Mouse (Mus musculus) embryonic facial prominence, embryonic 15.5 days (tissue): ENCODE data around the gene Mau2. TPM values are rescaled to one million over a fixed set of nuclear protein-coding genes. Genes with fewer than 3 reads are reported as not detected.

Experiments used
- ATAC-seq: fragments of 200-750 bp; cut with Nextera tagmentation; 2 replicates; pipeline ENCODE4 v1.8.0; 2017; ENCODE audit warnings: low read depth, moderate TSS enrichment; ENCODE audit not compliant: insufficient number of reproducible peaks, low FRiP score, low TSS enrichment
- H3K27ac ChIP-seq: fragments of 300-500 bp; sonication (generic); replicated peaks from 2 replicates; pipeline ENCODE4 v1.5.1; 2015; ENCODE audit warnings: mild to moderate bottlenecking, inconsistent platforms
- H3K27me3 ChIP-seq: fragments of 300-500 bp; sonication (generic); 2 replicates; pipeline ENCODE4 v1.6.1; 2015; ENCODE audit warnings: inconsistent platforms
- H3K36me3 ChIP-seq: fragments of 300-500 bp; sonication (generic); 2 replicates; pipeline ENCODE4 v1.6.1; 2015; ENCODE audit warnings: mild to moderate bottlenecking, inconsistent platforms
- H3K4me1 ChIP-seq: fragments of 300-500 bp; sonication (generic); 2 replicates; pipeline ENCODE4 v1.6.1; 2015; ENCODE audit warnings: inconsistent platforms
- H3K4me2 ChIP-seq: fragments of 300-500 bp; sonication (generic); replicated peaks from 2 replicates; pipeline ENCODE4 v1.6.1; 2015; ENCODE audit warnings: mild to moderate bottlenecking, inconsistent platforms
- H3K4me3 ChIP-seq: fragments of 300-500 bp; sonication (generic); replicated peaks from 2 replicates; pipeline ENCODE4 v1.5.1; 2015; ENCODE audit warnings: mild to moderate bottlenecking, inconsistent platforms
- H3K9ac ChIP-seq: fragments of 300-500 bp; sonication (generic); 2 replicates; pipeline ENCODE4 v1.6.1; 2015; ENCODE audit warnings: inconsistent platforms
- H3K9me3 ChIP-seq: fragments of 300-500 bp; sonication (generic); replicated peaks from 2 replicates; pipeline ENCODE4 v1.6.1; 2016; ENCODE audit warnings: inconsistent platforms
- WGBS: fragments of 180-500 bp; shearing (Covaris S2); methylation state at CpG from one replicate; pipeline ENCODE4 v1.1.7; 2015; 5-methylcytosine and 5-hydroxymethylcytosine counted together
- polyA plus RNA-seq: library from polyadenylated mRNA; unstranded; fragments of >200 nt; fragmentation: Nextera tagmentation; extraction: Ambion mirVana; gene quantifications from 2 replicates; pipeline ENCODE4 v1.2.1, GENCODE M21; 2015

Mau2 gene
- polyA plus RNA-seq, 1 experiment from 2014 or later, result 61.3 TPM

DNA sequence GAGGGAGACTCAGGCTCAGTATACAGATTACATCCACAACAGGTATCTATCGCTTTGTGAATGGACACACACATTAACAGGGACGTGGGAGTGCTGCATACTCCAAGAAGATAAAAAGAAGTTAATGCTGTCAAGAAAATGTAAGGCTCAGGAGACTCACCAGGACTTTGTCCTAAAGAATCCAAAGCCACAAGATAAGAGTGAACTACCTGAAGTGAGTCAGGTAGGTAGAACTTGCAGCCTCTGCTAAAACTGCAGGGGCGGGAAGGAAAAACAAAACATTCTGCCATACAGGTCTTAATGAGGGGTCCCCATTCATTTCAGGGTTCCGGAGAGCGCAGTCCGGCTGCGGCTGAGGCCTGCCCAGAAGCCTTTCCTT is 69.5 kb downstream of the Mau2 start:
- no peak for ATAC-seq
- Histone ChIP-seq H3K4me3 (peak overlapping the region; percentile 100), H3K9me3 (no peaks in the 10 kb centered on the region), H3K4me1 (peaks cover 45% of the 10 kb centered on the region), H3K9ac (peak overlapping the region; percentile 91), H3K27me3 (no peaks in the 10 kb centered on the region), H3K4me2 (peak overlapping the region; percentile 75), H3K27ac (no peak overlapping the region), H3K36me3 (no peaks in the 10 kb centered on the region)
- WGBS, result 7% methylated on average over 7 of the region's 7 CpGs

DNA sequence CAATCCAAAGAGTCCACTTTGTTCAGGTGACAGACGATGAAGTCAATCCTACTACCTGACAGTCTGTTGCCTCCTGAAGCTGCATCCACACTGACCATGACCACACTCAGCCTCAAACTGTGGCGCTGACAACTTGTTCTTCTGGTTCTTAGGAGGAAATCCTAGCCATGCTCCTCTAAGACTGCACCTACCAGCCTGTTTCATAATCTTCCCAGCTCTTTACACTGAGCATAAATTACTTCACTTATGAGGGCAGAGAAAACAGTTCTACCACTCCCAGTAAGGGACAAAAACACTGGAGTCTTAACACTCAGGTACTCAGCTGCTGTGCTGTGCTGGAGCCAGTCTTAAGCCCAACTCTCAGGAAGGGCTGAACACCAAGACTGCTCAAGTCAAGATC is 71.7 kb downstream of the Mau2 start:
- 0 out of 2 replicates have a peak overlapping the region, but pooled peaks have one; percentile 60 for H3K27ac ChIP-seq
- no peaks in the 10 kb centered on the region for H3K27me3 ChIP-seq
- WGBS, result 78% methylated on average over 2 of the region's 2 CpGs
- no peak for ATAC-seq
- H3K4me2 ChIP-seq, result no peak overlapping the region
- no peaks in the 10 kb centered on the region for H3K36me3 ChIP-seq
- no peak overlapping the region for H3K4me3 ChIP-seq
- H3K9ac ChIP-seq, result no peak overlapping the region
- no peaks in the 10 kb centered on the region for H3K9me3 ChIP-seq
- H3K4me1 ChIP-seq, result peaks cover 45% of the 10 kb centered on the region

DNA sequence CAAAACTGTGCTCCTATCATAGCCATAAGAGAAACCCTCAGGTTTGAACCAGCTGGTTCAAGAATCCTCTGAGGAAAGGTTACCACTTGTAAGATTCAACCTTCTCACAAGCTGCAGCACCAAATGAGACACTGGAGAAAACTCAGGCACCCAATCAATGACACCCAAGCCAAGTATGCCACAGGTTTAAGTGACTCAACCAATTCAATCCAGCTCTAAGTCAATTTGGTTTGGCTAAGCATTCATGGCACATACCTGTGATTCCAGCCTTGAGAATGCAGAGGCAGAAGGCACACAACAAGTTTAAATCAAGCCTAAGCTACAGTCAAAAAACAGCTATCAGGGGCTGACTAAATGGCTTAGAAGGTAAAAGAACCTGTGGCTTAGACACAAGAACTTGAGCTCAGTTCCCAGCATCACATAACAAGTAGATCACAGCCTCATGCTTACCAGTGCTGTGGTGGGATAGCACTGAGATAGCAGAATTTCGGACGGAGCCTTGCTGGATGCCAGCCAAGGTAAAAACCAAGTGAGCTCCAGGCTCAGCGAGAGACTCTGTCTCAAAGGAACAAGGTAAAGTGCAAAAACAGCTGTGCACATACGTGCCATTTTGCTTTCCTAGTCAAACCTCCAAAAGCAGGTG is 75.1 kb downstream of the Mau2 start:
- Histone ChIP-seq H3K36me3 (no peaks in the 10 kb centered on the region), H3K4me1 (peaks cover 29% of the 10 kb centered on the region), H3K27ac (no peak overlapping the region), H3K9me3 (no peaks in the 10 kb centered on the region), H3K4me2 (no peak overlapping the region), H3K9ac (no peak overlapping the region), H3K4me3 (no peak overlapping the region), H3K27me3 (no peaks in the 10 kb centered on the region)
- 62% methylated on average over 4 of the region's 4 CpGs for WGBS
- no peak for ATAC-seq

Other genes with a start within 250 kb of the Mau2 start
- gene Gmip, start 234.1 kb downstream of the Mau2 start, polyA plus RNA-seq, result 9.4 and 9.5 TPM in 2 replicates
- gene Lpar2, start 220.3 kb downstream of the Mau2 start, polyA plus RNA-seq, result 0.33 and 0.54 TPM in 2 replicates
- gene Pbx4, start 210.2 kb downstream of the Mau2 start, polyA plus RNA-seq, result 9.6 and 19.4 TPM in 2 replicates
- gene Cilp2, start 155.0 kb downstream of the Mau2 start, polyA plus RNA-seq, result 1.1 and 1.2 TPM in 2 replicates
- gene Tssk6, start 140.6 kb downstream of the Mau2 start, polyA plus RNA-seq, result 3.6 and 4.0 TPM in 2 replicates
- gene Ndufa13, start 140.2 kb downstream of the Mau2 start, polyA plus RNA-seq, result 178 and 188 TPM in 2 replicates
- 4.0 and 5.3 TPM in 2 replicates for gene Yjefn3, start 140.0 kb downstream of the Mau2 start, polyA plus RNA-seq
- gene Gatad2a, start 46.4 kb downstream of the Mau2 start, polyA plus RNA-seq, result 43.6 and 49.8 TPM in 2 replicates
- gene Sugp1, start 79 bp upstream of the Mau2 start, polyA plus RNA-seq, result 44.3 and 45.1 TPM in 2 replicates
- gene Tm6sf2, start 30.2 kb upstream of the Mau2 start, polyA plus RNA-seq, result 1.4 and 2.1 TPM in 2 replicates
- gene Hapln4, start 40.7 kb upstream of the Mau2 start, polyA plus RNA-seq, result 0.43 and 0.56 TPM in 2 replicates
- gene Ncan, start 78.1 kb upstream of the Mau2 start, polyA plus RNA-seq, result 0.79 and 1.5 TPM in 2 replicates
- gene Nr2c2ap, start 88.6 kb upstream of the Mau2 start, polyA plus RNA-seq, result 33.0 and 33.3 TPM in 2 replicates
- 18.9 and 22.2 TPM in 2 replicates for gene Rfxank, start 96.4 kb upstream of the Mau2 start, polyA plus RNA-seq
- gene Borcs8, start 96.8 kb upstream of the Mau2 start, polyA plus RNA-seq, result 55.3 and 65.4 TPM in 2 replicates
- 9.1 and 12.4 TPM in 2 replicates for gene Mef2b, start 97.0 kb upstream of the Mau2 start, polyA plus RNA-seq
- gene Tmem161a, start 129.6 kb upstream of the Mau2 start, polyA plus RNA-seq, result 76.4 and 77.3 TPM in 2 replicates
- gene Slc25a42, start 169.6 kb upstream of the Mau2 start, polyA plus RNA-seq, result 6.7 and 8.9 TPM in 2 replicates
- 31.7 and 32.5 TPM in 2 replicates for gene Sugp2, start 191.5 kb upstream of the Mau2 start, polyA plus RNA-seq
- 30.5 and 31.1 TPM in 2 replicates for gene Armc6, start 191.7 kb upstream of the Mau2 start, polyA plus RNA-seq
- gene Homer3, start 240.1 kb upstream of the Mau2 start, polyA plus RNA-seq, result 43.2 and 49.4 TPM in 2 replicates